Mouse (Mus musculus) testis, adult 2 months (tissue): ENCODE results near the gene Rnf5.

Experiments used
- CTCF ChIP-seq: fragments of 200-500 bp; IDR thresholded peaks from 2 replicates; pipeline ENCODE4 v1.5.1; 2012; ENCODE audit warnings: low read depth, mild to moderate bottlenecking, inconsistent platforms, low read length, moderate library complexity; ENCODE audit not compliant: control insufficient read depth, insufficient read depth, insufficient replicate concordance
- POLR2A ChIP-seq: fragments of 200-500 bp; IDR thresholded peaks from 2 replicates; pipeline ENCODE4 v1.6.1; 2012; ENCODE audit warnings: low read depth, mild to moderate bottlenecking, inconsistent platforms, low read length, moderate library complexity; ENCODE audit not compliant: control insufficient read depth

GRCm38 (mm10) chr17:34586796-34587422 lies 16.6 kb downstream of the Rnf5 start:
- TF ChIP-seq CTCF, result no peak
- TF ChIP-seq POLR2A, result no peak; the same call in 1 of the 2 replicates
